Mouse (Mus musculus) liver, embryonic 16.5 days (tissue): ENCODE data around the gene Tmem131. TPM values are rescaled to one million over a fixed set of nuclear protein-coding genes. Genes with fewer than 3 reads are reported as not detected.
A peak's percentile ranks its signal among the peaks of the same experiment; 100 is the strongest.

ENCODE experiments used
- ATAC-seq: fragments of 200-750 bp; cut with Nextera tagmentation; 2 replicates; pipeline ENCODE4 v1.8.0; 2017; ENCODE audit warnings: low read depth, mild to moderate bottlenecking, moderate number of reproducible peaks, moderate library complexity
- H3K27ac ChIP-seq: fragments of 300-500 bp; sonication (generic); 2 replicates; pipeline ENCODE4 v1.5.1; 2014; ENCODE audit warnings: mild to moderate bottlenecking, low read length
- H3K27me3 ChIP-seq: fragments of 300-500 bp; sonication (generic); 2 replicates; pipeline ENCODE4 v1.6.1; 2014; ENCODE audit warnings: low read depth, low read length, mixed read lengths; ENCODE audit not compliant: control insufficient read depth, insufficient read depth
- H3K36me3 ChIP-seq: fragments of 300-500 bp; sonication (generic); 2 replicates; pipeline ENCODE4 v1.6.1; 2014; ENCODE audit warnings: mild to moderate bottlenecking; ENCODE audit not compliant: control insufficient read depth, insufficient read depth
- H3K4me1 ChIP-seq: fragments of 300-500 bp; sonication (generic); 2 replicates; pipeline ENCODE4 v1.6.1; 2014; ENCODE audit warnings: low read depth, low read length, mixed read lengths; ENCODE audit not compliant: control insufficient read depth
- H3K4me2 ChIP-seq: fragments of 300-500 bp; sonication (generic); 2 replicates; pipeline ENCODE4 v1.6.1; 2014; ENCODE audit warnings: low read depth, low read length, mixed read lengths
- H3K4me3 ChIP-seq: fragments of 300-500 bp; sonication (generic); 2 replicates; pipeline ENCODE4 v1.5.1; 2014; ENCODE audit warnings: low read depth, mild to moderate bottlenecking, low read length
- H3K9ac ChIP-seq: fragments of 300-500 bp; sonication (generic); 2 replicates; pipeline ENCODE4 v1.6.1; 2014; ENCODE audit warnings: low read depth, low read length
- H3K9me3 ChIP-seq: fragments of 300-500 bp; sonication (generic); replicated peaks from 2 replicates; pipeline ENCODE4 v1.6.1; 2016; ENCODE audit warnings: low read length; ENCODE audit not compliant: control insufficient read depth
- WGBS: fragments of 180-500 bp; shearing (Covaris S2); extraction: QIAGEN DNeasy Blood & Tissue Kit; methylation state at CpG from one replicate; pipeline ENCODE4 v1.1.7; 2014; ENCODE audit not compliant: insufficient replicate concordance; 5-methylcytosine and 5-hydroxymethylcytosine counted together
- polyA plus RNA-seq: library from polyadenylated mRNA; unstranded; fragments of >200 nt; fragmentation: Nextera tagmentation; extraction: Ambion mirVana; gene quantifications from 2 replicates; pipeline ENCODE4 v1.2.1, GENCODE M21; 2015

The Tmem131 gene
- 7.7 and 8.8 TPM in 2 replicates for polyA plus RNA-seq

GRCm38 (mm10) chr1:36943653-36944052 lies at the start of gene Tmem131:
TSS of gene Tmem131 (minus strand) at chr1:36943666.
- no peaks in the 10 kb centered on the region for H3K36me3 ChIP-seq
- peak within 1 kb of the TSS; percentile 65 for H3K27ac ChIP-seq
- peaks cover 34% of the 10 kb centered on the region for H3K4me1 ChIP-seq
- WGBS, result 11% methylated on average over 5 of the region's 5 CpGs
- no peaks in the 10 kb centered on the region for H3K27me3 ChIP-seq
- H3K4me2 ChIP-seq, result peak within 1 kb of the TSS; percentile 67
- ATAC-seq, result peak; percentile 49
- H3K9me3 ChIP-seq, result no peaks in the 10 kb centered on the region
- peak within 1 kb of the TSS; percentile 48 for H3K9ac ChIP-seq
- H3K4me3 ChIP-seq, result peak within 1 kb of the TSS; percentile 43

GRCm38 (mm10) chr1:36988561-36988960 lies 45.1 kb upstream of the Tmem131 start:
- no peak for ATAC-seq
- no peaks in the 10 kb centered on the region for H3K27me3 ChIP-seq
- H3K4me1 ChIP-seq, result no peaks in the 10 kb centered on the region
- no peaks in the 10 kb centered on the region for H3K9me3 ChIP-seq
- no peak overlapping the region for H3K4me3 ChIP-seq
- no peaks in the 10 kb centered on the region for H3K36me3 ChIP-seq
- 52% methylated on average over 6 of the region's 6 CpGs for WGBS
- no peak overlapping the region for H3K4me2 ChIP-seq
- H3K9ac ChIP-seq, result no peak overlapping the region
- H3K27ac ChIP-seq, result no peak overlapping the region

GRCm38 (mm10) chr1:36988161-36988560 lies 44.7 kb upstream of the Tmem131 start:
- 62% methylated on average over 6 of the region's 6 CpGs for WGBS
- H3K27ac ChIP-seq, result no peak overlapping the region
- no peaks in the 10 kb centered on the region for H3K27me3 ChIP-seq
- no peaks in the 10 kb centered on the region for H3K9me3 ChIP-seq
- H3K4me1 ChIP-seq, result no peaks in the 10 kb centered on the region
- H3K4me2 ChIP-seq, result no peak overlapping the region
- H3K4me3 ChIP-seq, result no peak overlapping the region
- H3K36me3 ChIP-seq, result no peaks in the 10 kb centered on the region
- ATAC-seq, result no peak
- no peak overlapping the region for H3K9ac ChIP-seq

- 54% methylated on average over 10 of the region's 10 CpGs for WGBS
- Histone ChIP-seq H3K9me3 (no peaks in the 10 kb centered on the region), H3K4me2 (no peak overlapping the region), H3K27me3 (no peaks in the 10 kb centered on the region), H3K4me3 (no peak overlapping the region), H3K27ac (no peak overlapping the region), H3K4me1 (no peaks in the 10 kb centered on the region), H3K9ac (no peak overlapping the region), H3K36me3 (no peaks in the 10 kb centered on the region)
- ATAC-seq, result no peak
These were observed 44.0 kb upstream of the Tmem131 start for GRCm38 (mm10) chr1:36987172-36988148.

- no peak overlapping the region for H3K9ac ChIP-seq
- H3K27ac ChIP-seq, result no peak overlapping the region
- no peak overlapping the region for H3K4me3 ChIP-seq
- ATAC-seq, result no peak
- H3K4me1 ChIP-seq, result no peaks in the 10 kb centered on the region
- no peaks in the 10 kb centered on the region for H3K9me3 ChIP-seq
- 68% methylated on average over 14 of the region's 14 CpGs for WGBS
- no peaks in the 10 kb centered on the region for H3K27me3 ChIP-seq
- no peak overlapping the region for H3K4me2 ChIP-seq
- no peaks in the 10 kb centered on the region for H3K36me3 ChIP-seq
These were observed 43.1 kb upstream of the Tmem131 start for GRCm38 (mm10) chr1:36986396-36987160.

- H3K4me2 ChIP-seq, result no peak overlapping the region
- WGBS, result 61% methylated on average over 6 of the region's 6 CpGs
- no peak overlapping the region for H3K4me3 ChIP-seq
- no peaks in the 10 kb centered on the region for H3K4me1 ChIP-seq
- H3K9ac ChIP-seq, result no peak overlapping the region
- ATAC-seq, result no peak
- no peaks in the 10 kb centered on the region for H3K36me3 ChIP-seq
- H3K9me3 ChIP-seq, result no peaks in the 10 kb centered on the region
- H3K27me3 ChIP-seq, result no peaks in the 10 kb centered on the region
- H3K27ac ChIP-seq, result no peak overlapping the region
These were observed 42.4 kb upstream of the Tmem131 start for GRCm38 (mm10) chr1:36985896-36986295.

- H3K4me3 ChIP-seq, result no peak overlapping the region
- no peak overlapping the region for H3K4me2 ChIP-seq
- H3K9me3 ChIP-seq, result no peaks in the 10 kb centered on the region
- H3K27me3 ChIP-seq, result no peaks in the 10 kb centered on the region
- no peak for ATAC-seq
- no peaks in the 10 kb centered on the region for H3K36me3 ChIP-seq
- no peak overlapping the region for H3K9ac ChIP-seq
- no peaks in the 10 kb centered on the region for H3K4me1 ChIP-seq
- WGBS, result 51% methylated on average over 6 of the region's 6 CpGs
- H3K27ac ChIP-seq, result no peak overlapping the region
These were observed 40.9 kb upstream of the Tmem131 start for GRCm38 (mm10) chr1:36984406-36984805.

GRCm38 (mm10) chr1:36983754-36984153 lies 40.3 kb upstream of the Tmem131 start:
- Histone ChIP-seq H3K27me3 (no peaks in the 10 kb centered on the region), H3K27ac (no peak overlapping the region), H3K4me3 (no peak overlapping the region), H3K36me3 (no peaks in the 10 kb centered on the region), H3K9me3 (no peaks in the 10 kb centered on the region), H3K4me1 (no peaks in the 10 kb centered on the region), H3K4me2 (no peak overlapping the region), H3K9ac (no peak overlapping the region)
- 40% methylated on average over 4 of the region's 4 CpGs for WGBS
- no peak for ATAC-seq
